Mouse (Mus musculus): ENCODE measurements at regions not wholly inside any gene's neighbourhood (a gene's known extent, or its start where the extent isn't known, plus 50 kb on each side); places are given as distances from the start of the nearest gene placed in this dataset.

- TF ChIP-seq POLR2A (IDR thresholded peaks at IDR 0.05; ENCODE audit: control insufficient read depth, low read depth, low read length) (no peak), CTCF (IDR thresholded peaks at IDR 0.05; ENCODE audit: control insufficient read depth, insufficient read depth, insufficient replicate concordance, low read depth, low read length) (no peak)
- Histone ChIP-seq H3K27me3 (ENCODE audit: control insufficient read depth, insufficient read depth, low read length) (no peaks in the 10 kb centered on the region), H3K36me3 (ENCODE audit: control insufficient read depth, insufficient read depth, low read length) (no peaks in the 10 kb centered on the region), H3K4me3 (ENCODE audit: control insufficient read depth, low read depth, low read length) (no peak overlapping the region), H3K27ac (ENCODE audit: control insufficient read depth, insufficient read depth, low read depth, low read length) (no peak overlapping the region), H3K4me1 (ENCODE audit: control insufficient read depth, insufficient read depth, low read length) (no peaks in the 10 kb centered on the region)
Observed at GRCm38 (mm10) chr8:90536196-90536640, 188.1 kb upstream of the Tox3 start.

- Histone ChIP-seq H3K36me3 (ENCODE audit: control insufficient read depth, insufficient read depth, low read length) (no peaks in the 10 kb centered on the region), H3K27ac (ENCODE audit: control insufficient read depth, insufficient read depth, low read depth, low read length) (no peak overlapping the region), H3K4me1 (ENCODE audit: control insufficient read depth, insufficient read depth, low read length) (no peaks in the 10 kb centered on the region), H3K4me3 (ENCODE audit: control insufficient read depth, low read depth, low read length) (no peak overlapping the region), H3K27me3 (ENCODE audit: control insufficient read depth, insufficient read depth, low read length) (no peaks in the 10 kb centered on the region)
- TF ChIP-seq POLR2A (IDR thresholded peaks at IDR 0.05; ENCODE audit: control insufficient read depth, low read depth, low read length), result no peak
- TF ChIP-seq CTCF (IDR thresholded peaks at IDR 0.05; ENCODE audit: control insufficient read depth, insufficient read depth, insufficient replicate concordance, low read depth, low read length), result no peak
Observed at GRCm38 (mm10) chr8:90535515-90536156, 187.5 kb upstream of the Tox3 start.

DNA sequence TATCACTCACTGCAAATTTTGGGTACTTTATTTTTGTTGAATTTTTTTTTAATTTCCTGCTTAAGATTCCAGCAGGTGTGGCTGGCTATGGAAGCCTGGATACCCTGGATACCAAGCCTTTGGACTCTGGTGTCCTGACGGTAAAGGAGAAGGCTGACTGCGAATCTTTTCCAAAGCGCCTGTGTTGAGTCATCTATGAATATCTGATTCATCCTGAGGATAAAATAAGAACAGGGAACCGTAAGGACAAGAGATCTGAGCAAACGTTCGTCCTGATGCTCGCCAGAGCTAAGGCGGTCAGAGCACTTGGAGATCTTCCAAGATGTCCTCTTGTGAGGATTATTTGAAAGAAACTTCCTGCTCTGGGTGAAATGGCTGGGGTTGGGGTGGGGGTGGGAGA lies 173.2 kb upstream of the Tox3 start:
- Histone ChIP-seq H3K27ac (ENCODE audit: control insufficient read depth, insufficient read depth, low read depth, low read length) (no peak overlapping the region), H3K36me3 (ENCODE audit: control insufficient read depth, insufficient read depth, low read length) (no peaks in the 10 kb centered on the region), H3K27me3 (ENCODE audit: control insufficient read depth, insufficient read depth, low read length) (no peaks in the 10 kb centered on the region), H3K4me3 (ENCODE audit: control insufficient read depth, low read depth, low read length) (no peak overlapping the region), H3K4me1 (ENCODE audit: control insufficient read depth, insufficient read depth, low read length) (no peaks in the 10 kb centered on the region)
- TF ChIP-seq POLR2A (IDR thresholded peaks at IDR 0.05; ENCODE audit: control insufficient read depth, low read depth, low read length) (no peak), CTCF (IDR thresholded peaks at IDR 0.05; ENCODE audit: control insufficient read depth, insufficient read depth, insufficient replicate concordance, low read depth, low read length) (no peak)

DNA sequence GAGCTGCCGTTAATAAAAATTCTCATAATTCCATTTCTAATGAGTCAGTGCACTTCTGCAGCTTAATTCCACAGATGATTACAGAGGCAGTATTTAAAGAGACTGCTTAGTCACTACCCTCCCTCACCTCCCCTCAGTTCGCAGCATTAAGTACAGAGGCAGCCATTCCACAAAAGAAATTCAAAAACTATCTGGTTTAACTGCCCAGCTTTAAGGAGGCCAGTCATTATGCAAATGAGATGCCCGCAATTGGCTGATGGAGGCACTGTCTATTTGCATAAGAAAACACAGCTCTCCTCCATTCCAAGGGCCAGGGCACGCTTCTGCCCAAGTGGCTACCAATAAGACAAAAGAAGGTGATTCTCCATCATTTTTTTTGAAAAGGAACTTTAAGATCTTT lies 172.0 kb upstream of the Tox3 start:
- Histone ChIP-seq H3K27ac (ENCODE audit: control insufficient read depth, insufficient read depth, low read depth, low read length) (no peak overlapping the region), H3K4me3 (ENCODE audit: control insufficient read depth, low read depth, low read length) (no peak overlapping the region), H3K4me1 (ENCODE audit: control insufficient read depth, insufficient read depth, low read length) (no peaks in the 10 kb centered on the region), H3K36me3 (ENCODE audit: control insufficient read depth, insufficient read depth, low read length) (no peaks in the 10 kb centered on the region), H3K27me3 (ENCODE audit: control insufficient read depth, insufficient read depth, low read length) (no peaks in the 10 kb centered on the region)
- no peak for TF ChIP-seq POLR2A (IDR thresholded peaks at IDR 0.05; ENCODE audit: control insufficient read depth, low read depth, low read length)
- no peak for TF ChIP-seq CTCF (IDR thresholded peaks at IDR 0.05; ENCODE audit: control insufficient read depth, insufficient read depth, insufficient replicate concordance, low read depth, low read length)

GRCm38 (mm10) chr8:90519567-90519966 lies 171.4 kb upstream of the Tox3 start:
- H3K27ac ChIP-seq (ENCODE audit: control insufficient read depth, insufficient read depth, low read depth, low read length), result no peak overlapping the region
- no peaks in the 10 kb centered on the region for H3K4me1 ChIP-seq (ENCODE audit: control insufficient read depth, insufficient read depth, low read length)
- no peaks in the 10 kb centered on the region for H3K36me3 ChIP-seq (ENCODE audit: control insufficient read depth, insufficient read depth, low read length)
- H3K27me3 ChIP-seq (ENCODE audit: control insufficient read depth, insufficient read depth, low read length), result no peaks in the 10 kb centered on the region
- no peak overlapping the region for H3K4me3 ChIP-seq (ENCODE audit: control insufficient read depth, low read depth, low read length)
- TF ChIP-seq POLR2A (IDR thresholded peaks at IDR 0.05; ENCODE audit: control insufficient read depth, low read depth, low read length) (no peak), CTCF (IDR thresholded peaks at IDR 0.05; ENCODE audit: control insufficient read depth, insufficient read depth, insufficient replicate concordance, low read depth, low read length) (no peak)

DNA sequence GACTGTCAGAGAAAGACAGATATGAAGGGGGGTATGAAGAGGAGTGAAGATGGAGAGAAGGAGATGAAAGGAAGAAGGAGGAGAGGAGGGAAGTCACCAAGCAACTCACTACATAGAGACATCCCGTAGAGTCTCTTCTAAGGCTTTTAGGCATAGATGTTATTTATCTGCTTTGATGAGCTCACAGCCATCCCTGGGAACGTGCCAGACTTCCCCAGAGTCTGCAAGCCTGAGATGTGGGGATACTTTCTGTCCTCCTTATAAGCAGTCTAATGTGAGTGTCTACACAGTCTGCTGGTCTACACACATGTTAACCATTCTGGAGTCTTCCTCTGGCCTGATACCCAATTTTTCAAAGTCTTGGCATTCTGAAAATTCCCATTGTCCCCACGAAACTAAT lies 166.0 kb upstream of the Tox3 start:
- H3K27ac ChIP-seq (ENCODE audit: control insufficient read depth, insufficient read depth, low read depth, low read length), result no peak overlapping the region
- no peaks in the 10 kb centered on the region for H3K27me3 ChIP-seq (ENCODE audit: control insufficient read depth, insufficient read depth, low read length)
- H3K4me3 ChIP-seq (ENCODE audit: control insufficient read depth, low read depth, low read length), result no peak overlapping the region
- no peaks in the 10 kb centered on the region for H3K4me1 ChIP-seq (ENCODE audit: control insufficient read depth, insufficient read depth, low read length)
- H3K36me3 ChIP-seq (ENCODE audit: control insufficient read depth, insufficient read depth, low read length), result no peaks in the 10 kb centered on the region
- no peak for TF ChIP-seq POLR2A (IDR thresholded peaks at IDR 0.05; ENCODE audit: control insufficient read depth, low read depth, low read length)

GRCm38 (mm10) chr8:90513601-90514000 lies 165.5 kb upstream of the Tox3 start:
- Histone ChIP-seq H3K36me3 (ENCODE audit: control insufficient read depth, insufficient read depth, low read length) (no peaks in the 10 kb centered on the region), H3K27me3 (ENCODE audit: control insufficient read depth, insufficient read depth, low read length) (no peaks in the 10 kb centered on the region), H3K4me3 (ENCODE audit: control insufficient read depth, low read depth, low read length) (no peak overlapping the region), H3K4me1 (ENCODE audit: control insufficient read depth, insufficient read depth, low read length) (no peaks in the 10 kb centered on the region), H3K27ac (ENCODE audit: control insufficient read depth, insufficient read depth, low read depth, low read length) (no peak overlapping the region)
- TF ChIP-seq POLR2A (IDR thresholded peaks at IDR 0.05; ENCODE audit: control insufficient read depth, low read depth, low read length), result no peak
- no peak for TF ChIP-seq CTCF (IDR thresholded peaks at IDR 0.05; ENCODE audit: control insufficient read depth, insufficient read depth, insufficient replicate concordance, low read depth, low read length)

DNA sequence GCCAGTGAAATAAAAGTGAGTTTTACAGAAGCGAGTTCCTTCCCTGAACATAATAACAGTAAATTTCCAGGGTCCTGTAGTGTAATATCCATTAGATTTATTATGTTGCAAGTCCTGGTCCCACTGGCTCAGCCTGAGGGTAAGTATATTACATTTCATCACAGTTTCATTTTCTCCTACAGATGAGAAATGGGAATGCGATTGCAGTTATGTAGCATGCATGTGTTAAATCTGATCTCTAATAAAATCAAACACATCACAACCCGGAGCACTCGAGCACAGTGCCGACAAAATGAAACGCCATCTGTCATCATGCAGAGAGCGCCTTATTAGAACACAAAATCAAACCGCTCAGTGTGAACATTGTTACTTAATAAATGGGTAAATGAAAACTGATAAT lies 165.0 kb upstream of the Tox3 start:
- no peaks in the 10 kb centered on the region for H3K4me1 ChIP-seq (ENCODE audit: control insufficient read depth, insufficient read depth, low read length)
- H3K4me3 ChIP-seq (ENCODE audit: control insufficient read depth, low read depth, low read length), result no peak overlapping the region
- no peaks in the 10 kb centered on the region for H3K36me3 ChIP-seq (ENCODE audit: control insufficient read depth, insufficient read depth, low read length)
- no peak for TF ChIP-seq CTCF (IDR thresholded peaks at IDR 0.05; ENCODE audit: control insufficient read depth, insufficient read depth, insufficient replicate concordance, low read depth, low read length)
- no peak for TF ChIP-seq POLR2A (IDR thresholded peaks at IDR 0.05; ENCODE audit: control insufficient read depth, low read depth, low read length)
- H3K27me3 ChIP-seq (ENCODE audit: control insufficient read depth, insufficient read depth, low read length), result no peaks in the 10 kb centered on the region
- H3K27ac ChIP-seq (ENCODE audit: control insufficient read depth, insufficient read depth, low read depth, low read length), result no peak overlapping the region
